Mouse (Mus musculus) liver, postnatal 0 days (tissue): Measurements from ENCODE around the gene Pigq. TPM values are rescaled to one million over a fixed set of nuclear protein-coding genes. Genes with fewer than 3 reads are reported as not detected.

Experiments used
- ATAC-seq: fragments of 200-750 bp; cut with Nextera tagmentation; 2 replicates; pipeline ENCODE4 v1.8.0; 2017; ENCODE audit warnings: mild to moderate bottlenecking, moderate library complexity
- DNase-seq: peaks from one replicate; pipeline ENCODE4 v3.0.0-alpha.2; 2016
- H3K27ac ChIP-seq: fragments of 300-500 bp; sonication (generic); 2 replicates; pipeline ENCODE4 v1.5.1; 2014; ENCODE audit warnings: antibody characterized with exemption, moderate library complexity, mild to moderate bottlenecking, low read depth
- H3K27me3 ChIP-seq: fragments of 300-500 bp; sonication (generic); 2 replicates; pipeline ENCODE4 v1.6.1; 2014; ENCODE audit warnings: low read length, control low read depth, mixed read lengths; ENCODE audit not compliant: insufficient read depth
- H3K36me3 ChIP-seq: fragments of 300-500 bp; sonication (generic); replicated peaks from 2 replicates; pipeline ENCODE4 v1.6.1; 2014; ENCODE audit warnings: mild to moderate bottlenecking, control low read depth, low read length, moderate library complexity, mixed read lengths; ENCODE audit not compliant: insufficient read depth
- H3K4me1 ChIP-seq: fragments of 300-500 bp; sonication (generic); 2 replicates; pipeline ENCODE4 v1.6.1; 2014; ENCODE audit warnings: antibody characterized with exemption, mild to moderate bottlenecking, control low read depth; ENCODE audit not compliant: insufficient read depth
- H3K4me2 ChIP-seq: fragments of 300-500 bp; sonication (generic); 2 replicates; pipeline ENCODE4 v1.6.1; 2014; ENCODE audit warnings: low read depth, mild to moderate bottlenecking, low read length, moderate library complexity, mixed read lengths
- H3K4me3 ChIP-seq: fragments of 300-500 bp; sonication (generic); 2 replicates; pipeline ENCODE4 v1.5.1; 2014; ENCODE audit warnings: low read depth, low read length
- H3K9ac ChIP-seq: fragments of 300-500 bp; sonication (generic); replicated peaks from 2 replicates; pipeline ENCODE4 v1.6.1; 2014; ENCODE audit warnings: mild to moderate bottlenecking, moderate library complexity
- H3K9me3 ChIP-seq: fragments of 300-500 bp; sonication (generic); 2 replicates; pipeline ENCODE4 v1.6.1; 2016; ENCODE audit warnings: mild to moderate bottlenecking, control low read depth, low read length, mixed read lengths
- CTCF ChIP-seq: sonication (generic); IDR thresholded peaks from 2 replicates; pipeline ENCODE4 v1.5.1; 2016; ENCODE audit warnings: antibody characterized with exemption, low read depth
- EP300 ChIP-seq: IDR thresholded peaks from 2 replicates; pipeline ENCODE4 v1.6.1; 2016; ENCODE audit warnings: antibody characterized with exemption, low read depth, mild to moderate bottlenecking
- WGBS: fragments of 180-500 bp; shearing (Covaris S2); extraction: QIAGEN DNeasy Blood & Tissue Kit; methylation state at CpG from one replicate; pipeline ENCODE4 v1.1.7; 2014; ENCODE audit not compliant: insufficient replicate concordance; 5-methylcytosine and 5-hydroxymethylcytosine counted together
- polyA plus RNA-seq: library from polyadenylated mRNA; unstranded; fragments of >200 nt; fragmentation: Nextera tagmentation; extraction: Ambion mirVana; gene quantifications from 2 replicates; pipeline ENCODE4 v1.2.1, GENCODE M21; 2015

The Pigq gene
- polyA plus RNA-seq, 1 experiment from 2014 or later, result 58.7 TPM

- ATAC-seq, result no peak
- WGBS, result 85% methylated on average over 4 of the region's 4 CpGs
- Histone ChIP-seq H3K9me3 (no peaks in the 10 kb centered on the region), H3K4me3 (no peak overlapping the region), H3K27me3 (no peaks in the 10 kb centered on the region), H3K36me3 (no peaks in the 10 kb centered on the region), H3K4me2 (no peak overlapping the region), H3K27ac (peak overlapping the region; percentile 25), H3K9ac (no peak overlapping the region), H3K4me1 (peaks cover 23% of the 10 kb centered on the region)
- no peak for DNase-seq
- TF ChIP-seq CTCF (no peak), EP300 (no peak)
Observed at GRCm38 (mm10) chr17:25970954-25971707, 26.4 kb upstream of the Pigq start.

DNA sequence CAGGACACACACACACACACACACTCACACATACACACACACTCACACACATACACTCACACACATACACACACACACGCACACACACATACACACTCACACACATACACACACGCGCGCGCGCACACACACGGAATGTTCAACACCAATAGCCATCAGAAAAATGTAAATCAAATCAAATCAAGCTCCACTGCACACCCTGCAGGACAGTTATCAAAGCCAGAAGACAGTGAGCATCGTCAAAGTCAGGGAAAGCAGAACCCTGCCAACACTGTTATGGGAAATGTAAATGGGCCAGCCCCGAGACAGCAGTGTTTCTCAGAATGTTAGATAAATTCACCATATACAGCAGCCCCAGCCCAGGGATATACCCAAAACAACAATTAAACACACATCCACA lies 25.7 kb upstream of the Pigq start:
- H3K27ac ChIP-seq, result no peak overlapping the region
- H3K4me1 ChIP-seq, result peaks cover 23% of the 10 kb centered on the region
- H3K36me3 ChIP-seq, result no peaks in the 10 kb centered on the region
- no peaks in the 10 kb centered on the region for H3K27me3 ChIP-seq
- no peaks in the 10 kb centered on the region for H3K9me3 ChIP-seq
- H3K4me3 ChIP-seq, result no peak overlapping the region
- no peak for ATAC-seq
- WGBS, result 86% methylated on average over 9 of the region's 9 CpGs
- no peak overlapping the region for H3K9ac ChIP-seq
- TF ChIP-seq EP300 (no peak), CTCF (peak; percentile 52)
- no peak overlapping the region for H3K4me2 ChIP-seq
- DNase-seq, result no peak

- no peak for DNase-seq
- Histone ChIP-seq H3K4me1 (peaks cover 23% of the 10 kb centered on the region), H3K27ac (peak overlapping the region; percentile 37; the same call in 1 of the 2 replicates), H3K36me3 (peaks cover 6% of the 10 kb centered on the region), H3K4me2 (no peak overlapping the region), H3K9ac (no peak overlapping the region), H3K4me3 (no peak overlapping the region), H3K27me3 (no peaks in the 10 kb centered on the region), H3K9me3 (no peaks in the 10 kb centered on the region)
- WGBS, result 40% methylated on average over 1 of the region's 1 CpGs
- ATAC-seq, result peak; percentile 68
- TF ChIP-seq CTCF, result no peak
- TF ChIP-seq EP300, result no peak
Observed at GRCm38 (mm10) chr17:25968176-25968575, 23.4 kb upstream of the Pigq start.

GRCm38 (mm10) chr17:25967652-25968051 lies 22.9 kb upstream of the Pigq start:
- Histone ChIP-seq H3K9ac (no peak overlapping the region), H3K27me3 (no peaks in the 10 kb centered on the region), H3K4me3 (no peak overlapping the region), H3K36me3 (peaks cover 10% of the 10 kb centered on the region), H3K4me2 (no peak overlapping the region), H3K9me3 (no peaks in the 10 kb centered on the region), H3K4me1 (peaks cover 24% of the 10 kb centered on the region), H3K27ac (peak overlapping the region; percentile 37; the same call in 1 of the 2 replicates)
- no peak for TF ChIP-seq CTCF
- TF ChIP-seq EP300, result no peak
- DNase-seq, result no peak
- WGBS, result 41% methylated on average over 3 of the region's 3 CpGs
- ATAC-seq, result peak; percentile 59

- H3K4me3 ChIP-seq, result no peak overlapping the region
- DNase-seq (no peak), ATAC-seq (no peak)
- H3K9me3 ChIP-seq, result no peaks in the 10 kb centered on the region
- TF ChIP-seq CTCF (no peak), EP300 (no peak)
- no peaks in the 10 kb centered on the region for H3K27me3 ChIP-seq
- no peak overlapping the region; the same call in 1 of the 2 replicates for H3K9ac ChIP-seq
- WGBS, result 85% methylated on average over 7 of the region's 7 CpGs
- peaks cover 10% of the 10 kb centered on the region for H3K36me3 ChIP-seq
- H3K4me2 ChIP-seq, result no peak overlapping the region
- no peak overlapping the region; the same call in 1 of the 2 replicates for H3K27ac ChIP-seq
- peaks cover 31% of the 10 kb centered on the region for H3K4me1 ChIP-seq
Observed at GRCm38 (mm10) chr17:25964271-25964670, 19.5 kb upstream of the Pigq start.

- Histone ChIP-seq H3K27me3 (no peaks in the 10 kb centered on the region), H3K27ac (peak overlapping the region; percentile 89), H3K4me1 (peaks cover 21% of the 10 kb centered on the region), H3K4me3 (peak overlapping the region; percentile 44), H3K9me3 (no peaks in the 10 kb centered on the region), H3K4me2 (peak overlapping the region; percentile 69), H3K36me3 (peaks cover 10% of the 10 kb centered on the region), H3K9ac (peak overlapping the region; percentile 71)
- no peak for TF ChIP-seq EP300
- TF ChIP-seq CTCF, result no peak
- 87% methylated on average over 7 of the region's 7 CpGs for WGBS
- ATAC-seq (no peak), DNase-seq (no peak)
Observed at GRCm38 (mm10) chr17:25962413-25962905, 17.7 kb upstream of the Pigq start.
